Mouse (Mus musculus) granulocyte monocyte progenitor cell, adult 5-6 weeks (primary cell): Measurements from ENCODE around the gene Rps5. TPM values are rescaled to one million over a fixed set of nuclear protein-coding genes. Genes with fewer than 3 reads are reported as not detected.

Source experiments
- total RNA-seq, 2 experiments: library from RNA; stranded (forward) in 1 of 2; stranded (reverse) in 1 of 2; fragments of 200-712, 200-1000 nt in 1 of 2; fragments of >200 nt in 1 of 2; fragmentation: Nextera tagmentation in 1 of 2; gene quantifications; 2 replicates each; pipeline ENCODE4 v1.2.3; 2014 to 2017

Gene Rps5
- total RNA-seq, 2 experiments from 2014 or later: 1,142 to 2,621 TPM

Other genes starting within 250 kb of the Rps5 start
- gene Vmn2r55, start 237.3 kb upstream of the Rps5 start, total RNA-seq (2014; fragmentation: Nextera tagmentation): not detected in 2 replicates
- not detected in 2 replicates for gene Vmn2r55, start 237.3 kb upstream of the Rps5 start, total RNA-seq (2017)
- not detected in 2 replicates for gene Vmn2r56, start 187.3 kb upstream of the Rps5 start, total RNA-seq (2014; fragmentation: Nextera tagmentation)
- not detected in 2 replicates for gene Vmn2r56, start 187.3 kb upstream of the Rps5 start, total RNA-seq (2017)
- gene Zscan18, start 118.7 kb upstream of the Rps5 start, total RNA-seq (2014; fragmentation: Nextera tagmentation): 0.26 and 3.4 TPM in 2 replicates
- gene Zscan18, start 118.7 kb upstream of the Rps5 start, total RNA-seq (2017): 1.6 and 3.3 TPM in 2 replicates
- 9.1 and 16.6 TPM in 2 replicates for gene Zfp329, start 103.4 kb upstream of the Rps5 start, total RNA-seq (2014; fragmentation: Nextera tagmentation)
- 6.7 and 8.3 TPM in 2 replicates for gene Zfp329, start 103.4 kb upstream of the Rps5 start, total RNA-seq (2017)
- 28.1 and 34.8 TPM in 2 replicates for gene Zfp110, start 87.5 kb upstream of the Rps5 start, total RNA-seq (2014; fragmentation: Nextera tagmentation)
- 38.2 and 45.9 TPM in 2 replicates for gene Zfp110, start 87.5 kb upstream of the Rps5 start, total RNA-seq (2017)
- 3.4 and 3.6 TPM in 2 replicates for gene Zfp128, start 41.1 kb upstream of the Rps5 start, total RNA-seq (2014; fragmentation: Nextera tagmentation)
- 2.5 and 3.1 TPM in 2 replicates for gene Zfp128, start 41.1 kb upstream of the Rps5 start, total RNA-seq (2017)
- 26.6 and 32.4 TPM in 2 replicates for gene Zscan22, start 24.5 kb upstream of the Rps5 start, total RNA-seq (2014; fragmentation: Nextera tagmentation)
- 4.8 and 8.1 TPM in 2 replicates for gene Zscan22, start 24.5 kb upstream of the Rps5 start, total RNA-seq (2017)
- gene Rnf225, start 5.1 kb downstream of the Rps5 start, total RNA-seq (2014; fragmentation: Nextera tagmentation): 0.92 and 0.95 TPM in 2 replicates
- gene Rnf225, start 5.1 kb downstream of the Rps5 start, total RNA-seq (2017): 0.26 and 0.88 TPM in 2 replicates
- gene Zfp324, start 43.5 kb downstream of the Rps5 start, total RNA-seq (2014; fragmentation: Nextera tagmentation): 5.9 and 8.6 TPM in 2 replicates
- gene Zfp324, start 43.5 kb downstream of the Rps5 start, total RNA-seq (2017): 7.6 and 7.8 TPM in 2 replicates
- gene Zfp446, start 55.6 kb downstream of the Rps5 start, total RNA-seq (2014; fragmentation: Nextera tagmentation): 5.4 and 9.5 TPM in 2 replicates
- 3.0 and 4.0 TPM in 2 replicates for gene Zfp446, start 55.6 kb downstream of the Rps5 start, total RNA-seq (2017)
- gene Slc27a5, start 75.9 kb downstream of the Rps5 start, total RNA-seq (2014; fragmentation: Nextera tagmentation): not detected in 2 replicates
- not detected in 2 replicates for gene Slc27a5, start 75.9 kb downstream of the Rps5 start, total RNA-seq (2017)
- 599 and 728 TPM in 2 replicates for gene Trim28, start 76.8 kb downstream of the Rps5 start, total RNA-seq (2014; fragmentation: Nextera tagmentation)
- gene Trim28, start 76.8 kb downstream of the Rps5 start, total RNA-seq (2017): 489 and 493 TPM in 2 replicates
- 8.5 and 19.8 TPM in 2 replicates for gene Zbtb45, start 87.7 kb downstream of the Rps5 start, total RNA-seq (2014; fragmentation: Nextera tagmentation)
- gene Zbtb45, start 87.7 kb downstream of the Rps5 start, total RNA-seq (2017): 4.9 and 11.9 TPM in 2 replicates
- 117 and 163 TPM in 2 replicates for gene Chmp2a, start 112.5 kb downstream of the Rps5 start, total RNA-seq (2014; fragmentation: Nextera tagmentation)
- gene Chmp2a, start 112.5 kb downstream of the Rps5 start, total RNA-seq (2017): 162 and 196 TPM in 2 replicates
- 196 and 197 TPM in 2 replicates for gene Ube2m, start 116.0 kb downstream of the Rps5 start, total RNA-seq (2014; fragmentation: Nextera tagmentation)
- 126 and 132 TPM in 2 replicates for gene Ube2m, start 116.0 kb downstream of the Rps5 start, total RNA-seq (2017)
- gene Mzf1, start 132.5 kb downstream of the Rps5 start, total RNA-seq (2014; fragmentation: Nextera tagmentation): 0.43 TPM in 1 of 2 replicates, not detected in the other
- gene Mzf1, start 132.5 kb downstream of the Rps5 start, total RNA-seq (2017): 0.30 and 0.57 TPM in 2 replicates
- not detected in 2 replicates for gene Vmn1r85, start 172.9 kb downstream of the Rps5 start, total RNA-seq (2014; fragmentation: Nextera tagmentation)
- gene Vmn1r85, start 172.9 kb downstream of the Rps5 start, total RNA-seq (2017): not detected in 2 replicates
- gene Vmn1r86, start 197.6 kb downstream of the Rps5 start, total RNA-seq (2014; fragmentation: Nextera tagmentation): not detected in 2 replicates
- not detected in 2 replicates for gene Vmn1r86, start 197.6 kb downstream of the Rps5 start, total RNA-seq (2017)
- gene Vmn1r87, start 217.9 kb downstream of the Rps5 start, total RNA-seq (2014; fragmentation: Nextera tagmentation): not detected in 2 replicates
- gene Vmn1r87, start 217.9 kb downstream of the Rps5 start, total RNA-seq (2017): not detected in 2 replicates
- gene Vmn1r88, start 237.3 kb downstream of the Rps5 start, total RNA-seq (2014; fragmentation: Nextera tagmentation): 0.26 TPM in 1 of 2 replicates, not detected in the other
- gene Vmn1r88, start 237.3 kb downstream of the Rps5 start, total RNA-seq (2017): not detected in 2 replicates